26 mouse cellular contexts compared by ENCODE assay signal in the genomic region with DNA sequence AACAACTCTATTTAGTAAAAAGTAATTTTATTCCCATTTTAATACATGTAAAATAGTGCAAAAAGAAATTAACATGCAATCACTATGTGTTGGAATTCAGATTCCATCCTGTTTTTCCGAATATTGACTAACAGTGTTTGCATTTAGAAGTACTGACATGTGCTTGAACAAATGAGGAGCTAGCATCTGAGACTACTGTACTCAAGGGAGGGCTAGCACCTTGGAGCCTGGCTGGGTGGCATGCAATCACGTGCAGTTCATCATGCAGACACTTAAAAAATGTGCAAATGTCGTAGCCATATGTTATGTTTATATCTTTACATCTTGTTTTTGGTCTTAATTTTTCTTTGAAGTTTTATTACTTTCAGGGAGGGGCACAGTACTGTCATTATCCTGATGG.
"Had no signal": no experiment of that assay in that cellular context is flagged by ENCODE, and none has a peak within 500 bp of the region (broad histone marks: within the 10 kb centered on the region; RNA-seq: fewer than 3 reads in every experiment).

No protein-coding gene starts in this region.

- H3K36me3 ChIP-seq: intestine, embryonic 15.5 days had no signal

- H3K27me3 ChIP-seq: heart, embryonic 12.5 days; hindbrain, embryonic 12.5 days; intestine, embryonic 15.5 days; limb, embryonic 12.5 days; liver, embryonic 13.5 days; liver, embryonic 15.5 days had no signal

- H3K4me1 ChIP-seq: heart, embryonic 10.5 days; heart, embryonic 12.5 days; hindbrain, embryonic 10.5 days; hindbrain, embryonic 12.5 days; intestine, embryonic 15.5 days; limb, embryonic 10.5 days; limb, embryonic 12.5 days; liver, embryonic 13.5 days; liver, embryonic 15.5 days had no signal

- ATAC-seq: hindbrain, embryonic 16.5 days; inflammation-experienced regulatory T-cells, adult 6 months; intestine, embryonic 15.5 days; intestine, postnatal 0 days had no signal

- DNase-seq: gastrocnemius, postnatal 14 days; gastrocnemius, postnatal 36 days; heart, adult 18-20 months; heart, postnatal 10 days; heart, postnatal 4 days; kidney, adult 18-20 months; kidney, adult 8-10 months; kidney, postnatal 10 days; kidney, postnatal 25 days; kidney, postnatal 4 days; liver; liver, embryonic 13.5 days had no signal

- H3K4me3 ChIP-seq: heart, embryonic 10.5 days; heart, embryonic 12.5 days; hindbrain, embryonic 10.5 days; hindbrain, embryonic 12.5 days; intestine, embryonic 15.5 days; left cerebral cortex, adult 2 months; limb, embryonic 10.5 days; limb, embryonic 12.5 days; liver, embryonic 13.5 days; liver, embryonic 15.5 days had no signal

- H3K9ac ChIP-seq: heart, embryonic 12.5 days; hindbrain, embryonic 12.5 days; hindbrain, embryonic 14.5 days; intestine, embryonic 15.5 days; limb, embryonic 12.5 days; liver, embryonic 13.5 days; liver, embryonic 15.5 days had no signal

- H3K9me3 ChIP-seq: heart, embryonic 10.5 days; heart, embryonic 12.5 days; hindbrain, embryonic 10.5 days; hindbrain, embryonic 12.5 days; intestine, embryonic 15.5 days; limb, embryonic 10.5 days; limb, embryonic 12.5 days; liver, embryonic 13.5 days; liver, embryonic 15.5 days had no signal

- H3K27ac ChIP-seq: heart, embryonic 10.5 days; hindbrain, embryonic 10.5 days; hindbrain, embryonic 12.5 days; hindbrain, embryonic 14.5 days; intestine, embryonic 15.5 days; left cerebral cortex, adult 2 months; limb, embryonic 10.5 days; limb, embryonic 12.5 days; liver, embryonic 13.5 days; liver, embryonic 15.5 days had no signal

- H3K4me2 ChIP-seq: heart, embryonic 12.5 days; hindbrain, embryonic 12.5 days; hindbrain, embryonic 14.5 days; intestine, embryonic 15.5 days; limb, embryonic 12.5 days; liver, embryonic 11.5 days; liver, embryonic 13.5 days; liver, embryonic 15.5 days had no signal
